Mouse (Mus musculus) CH12.LX (cell line): ENCODE results near the gene Unc119.

Experiments
- CTCF ChIP-seq, 2 experiments: IDR thresholded peaks in 1 of 2; conservative IDR thresholded peaks in 1 of 2; 2 replicates each; pipeline ENCODE4 v1.5.1; 2011 to 2012; ENCODE audit warnings: low read depth in 2 of 2, low read length in 2 of 2, improper control_type of control experiment in 1 of 2, inconsistent platforms in 1 of 2, mild to moderate bottlenecking in 1 of 2, moderate library complexity in 1 of 2
- E2F4 ChIP-seq: IDR thresholded peaks from 2 replicates; pipeline ENCODE4 v1.6.1; 2011; ENCODE audit warnings: low read depth, low read length, improper control_type of control experiment; ENCODE audit not compliant: insufficient replicate concordance
- EP300 ChIP-seq: IDR thresholded peaks from 2 replicates; pipeline ENCODE4 v1.6.1; 2011; ENCODE audit warnings: low read length, improper control_type of control experiment
- ETS1 ChIP-seq: conservative IDR thresholded peaks from 2 replicates; pipeline ENCODE4 v1.6.1; 2012; ENCODE audit warnings: low read depth, mild to moderate bottlenecking, inconsistent platforms, low read length, improper control_type of control experiment, moderate library complexity
- JUND ChIP-seq: conservative IDR thresholded peaks from 2 replicates; pipeline ENCODE4 v1.6.1; 2011; ENCODE audit warnings: low read depth, low read length, improper control_type of control experiment
- MAZ ChIP-seq: IDR thresholded peaks from 2 replicates; pipeline ENCODE4 v1.6.1; 2012; ENCODE audit warnings: low read depth, mild to moderate bottlenecking, inconsistent platforms, low read length, improper control_type of control experiment, moderate library complexity
- MYC ChIP-seq: IDR thresholded peaks from 2 replicates; pipeline ENCODE4 v1.6.1; 2011; ENCODE audit warnings: low read depth, mild to moderate bottlenecking, improper control_type of control experiment, low read length
- POLR2A ChIP-seq: IDR thresholded peaks from 2 replicates; pipeline ENCODE4 v1.6.1; 2011; ENCODE audit warnings: low read depth, mild to moderate bottlenecking, improper control_type of control experiment, low read length
- USF1 ChIP-seq: IDR thresholded peaks from 2 replicates; pipeline ENCODE4 v1.6.1; 2014; ENCODE audit warnings: low read depth, mild to moderate bottlenecking, inconsistent platforms, low read length, improper control_type of control experiment
- ZKSCAN1 ChIP-seq: IDR thresholded peaks from 2 replicates; pipeline ENCODE4 v1.6.1; 2012; ENCODE audit warnings: low read depth, inconsistent platforms, low read length, improper control_type of control experiment, borderline replicate concordance

DNA sequence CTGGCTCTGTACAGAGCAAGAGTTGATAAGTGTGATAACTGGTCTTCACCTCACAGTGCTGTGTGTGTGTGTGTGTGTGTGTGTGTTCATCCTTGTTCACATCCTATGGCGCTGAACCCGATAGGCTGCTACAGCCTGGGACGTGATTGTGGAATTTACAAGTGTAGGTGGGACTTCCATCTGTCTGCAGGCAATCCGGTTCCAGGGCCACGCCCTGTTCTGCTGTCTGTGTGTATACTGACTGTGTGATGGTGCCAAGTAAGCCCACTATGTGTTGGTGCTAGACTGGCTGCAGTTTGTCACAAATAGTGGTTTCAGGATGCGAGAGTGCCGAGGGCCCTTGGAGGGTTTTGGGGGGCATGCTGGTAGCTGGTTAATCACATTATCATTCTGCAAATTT, 39.0 kb downstream of the Unc119 start:
- TF ChIP-seq USF1 (no peak), ETS1 (no peak), POLR2A (no peak), JUND (no peak), E2F4 (no peak), CTCF (conservative IDR thresholded peaks at IDR 0.05 in 1 of 2, IDR thresholded peaks at IDR 0.05 in 1 of 2; ENCODE audit: low read depth in 2 of 2, low read length in 2 of 2) (no peak), MAZ (no peak), ZKSCAN1 (no peak), EP300 (no peak), MYC (no peak)
